Mouse (Mus musculus) frontal cortex, postnatal 25 days (tissue): ENCODE data around the gene Katnal1.

ENCODE experiments used
- DNase-seq, 2 experiments: peaks; one replicate each; pipeline ENCODE4 v3.0.0; 2022; ENCODE audit warnings: low spot score in 2 of 2

Gene Katnal1

GRCm38 (mm10) chr5:148885821-148886609 is 43.1 kb downstream of the Katnal1 start:
- no peak for DNase-seq

GRCm38 (mm10) chr5:148883671-148884070 is 45.4 kb downstream of the Katnal1 start:
- no peak for DNase-seq

- DNase-seq: no peak
These were observed 49.9 kb downstream of the Katnal1 start for GRCm38 (mm10) chr5:148879218-148879617.

- DNase-seq: no peak
These were observed 56.0 kb downstream of the Katnal1 start for GRCm38 (mm10) chr5:148873116-148873515.

GRCm38 (mm10) chr5:148869583-148869982 is 59.5 kb downstream of the Katnal1 start:
- no peak for DNase-seq

- DNase-seq: no peak
These were observed 61.4 kb downstream of the Katnal1 start for GRCm38 (mm10) chr5:148867766-148868165.

- DNase-seq: no peak
These were observed 61.9 kb downstream of the Katnal1 start for GRCm38 (mm10) chr5:148867171-148867570.

GRCm38 (mm10) chr5:148866571-148866970 is 62.5 kb downstream of the Katnal1 start:
- DNase-seq: no peak

GRCm38 (mm10) chr5:148863409-148863808 is 65.7 kb downstream of the Katnal1 start:
- no peak for DNase-seq

GRCm38 (mm10) chr5:148862853-148863252 is 66.3 kb downstream of the Katnal1 start:
- DNase-seq: no peak

- DNase-seq: no peak
These were observed 67.0 kb downstream of the Katnal1 start for GRCm38 (mm10) chr5:148862136-148862535.

- DNase-seq: no peak
These were observed 71.6 kb downstream of the Katnal1 start for GRCm38 (mm10) chr5:148857522-148857921.

- DNase-seq: no peak
These were observed 74.1 kb downstream of the Katnal1 start for GRCm38 (mm10) chr5:148855047-148855446.

- DNase-seq: no peak
These were observed 75.0 kb downstream of the Katnal1 start for GRCm38 (mm10) chr5:148854166-148854565.

- DNase-seq: no peak
These were observed 79.6 kb downstream of the Katnal1 start for GRCm38 (mm10) chr5:148849516-148849915.

GRCm38 (mm10) chr5:148847032-148847431 is 82.1 kb downstream of the Katnal1 start:
- DNase-seq: no peak

GRCm38 (mm10) chr5:148837069-148837468 is 92.1 kb downstream of the Katnal1 start:
- no peak for DNase-seq

- peak; percentile 45 to 62 for DNase-seq
These were observed 97.4 kb downstream of the Katnal1 start for GRCm38 (mm10) chr5:148831596-148832257.

GRCm38 (mm10) chr5:148831141-148831547 is 98.0 kb downstream of the Katnal1 start:
- no peak for DNase-seq

- DNase-seq: no peak
These were observed 103.4 kb downstream of the Katnal1 start for GRCm38 (mm10) chr5:148825732-148826131.

GRCm38 (mm10) chr5:148822772-148823171 is 106.3 kb downstream of the Katnal1 start:
- no peak for DNase-seq
